Mouse (Mus musculus): ENCODE measurements around the gene Anxa2. TPM values are rescaled to one million over a fixed set of nuclear protein-coding genes. Genes with fewer than 3 reads are reported as not detected.

Gene Anxa2
- total RNA-seq, 2 experiments from 2014 or later, result 6.1 to 10.9 TPM

- DNase-seq, result no peak
Observed at GRCm38 (mm10) chr9:69458982-69459381, 5.6 kb downstream of the Anxa2 start.

DNA sequence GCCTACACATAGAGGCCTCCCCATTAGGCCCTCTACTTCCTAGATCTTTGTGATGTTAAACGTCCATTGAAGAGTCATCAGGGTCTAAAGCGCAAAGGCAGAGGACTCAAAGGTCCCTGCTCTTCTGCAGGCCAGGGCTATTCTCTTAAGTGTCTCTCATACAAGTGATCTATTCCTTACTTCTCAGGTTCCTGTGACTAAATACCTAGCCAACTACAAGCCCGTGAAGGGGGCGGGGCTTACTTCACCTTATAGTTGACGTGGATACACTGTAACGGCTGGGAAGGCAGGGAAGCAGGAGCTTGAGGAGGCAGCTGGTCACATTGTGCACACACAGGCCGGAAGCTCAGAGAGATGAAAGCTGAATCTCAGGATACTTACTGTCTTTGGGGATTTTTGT lies 6.5 kb downstream of the Anxa2 start:
- no peak for DNase-seq

DNA sequence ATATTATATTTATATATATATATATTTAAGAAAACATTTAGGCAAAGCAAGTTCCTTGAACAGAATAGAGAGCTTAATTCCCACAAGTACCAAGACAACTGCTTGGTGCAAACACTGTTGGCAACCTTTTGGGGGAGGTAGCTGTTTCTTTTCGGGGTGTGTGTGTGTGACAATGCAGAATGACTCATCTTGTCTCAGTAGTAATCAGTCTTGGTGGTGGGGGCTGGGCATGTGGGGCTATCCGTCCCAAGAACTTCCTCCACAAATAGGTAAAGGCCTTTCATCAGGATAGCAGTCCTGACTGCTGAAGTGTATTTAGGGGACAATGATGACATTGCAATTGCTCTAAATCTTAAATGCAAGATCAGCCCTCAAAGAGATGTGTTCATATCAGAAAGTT lies 9.6 kb downstream of the Anxa2 start:
- no peak for DNase-seq

DNA sequence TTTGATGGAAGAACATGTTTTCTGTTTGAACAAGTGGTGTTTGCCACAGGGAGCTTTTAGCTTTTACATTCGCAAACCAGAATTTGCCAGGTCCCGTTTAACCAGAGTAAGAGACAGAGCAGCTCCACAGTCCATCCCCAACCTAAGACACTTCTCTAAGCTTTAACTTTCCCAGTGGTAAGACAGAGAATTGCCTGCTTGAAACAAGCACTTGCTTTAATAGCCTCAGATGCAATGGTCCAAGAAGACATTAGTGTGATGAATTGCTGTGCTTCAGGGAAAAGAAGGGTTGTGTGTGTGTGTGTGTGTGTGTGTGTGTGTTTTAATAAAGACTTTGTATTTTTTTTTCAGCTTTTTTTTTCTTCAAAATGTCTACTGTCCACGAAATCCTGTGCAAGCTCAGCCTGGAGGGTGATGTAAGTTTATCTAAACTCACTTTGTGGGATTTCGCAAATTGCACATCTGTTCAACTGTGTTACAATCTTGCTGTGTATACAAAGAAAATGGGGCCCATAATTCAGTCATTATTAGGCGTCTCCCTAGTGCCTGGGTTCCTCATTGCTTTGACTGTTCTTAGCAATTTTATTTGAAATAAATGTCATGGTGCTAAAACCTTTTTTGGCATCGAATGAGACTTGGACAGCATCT lies 10.8 kb downstream of the Anxa2 start:
- no peak for DNase-seq

- DNase-seq, result no peak
Observed at GRCm38 (mm10) chr9:69466098-69466497, 12.7 kb downstream of the Anxa2 start.

DNA sequence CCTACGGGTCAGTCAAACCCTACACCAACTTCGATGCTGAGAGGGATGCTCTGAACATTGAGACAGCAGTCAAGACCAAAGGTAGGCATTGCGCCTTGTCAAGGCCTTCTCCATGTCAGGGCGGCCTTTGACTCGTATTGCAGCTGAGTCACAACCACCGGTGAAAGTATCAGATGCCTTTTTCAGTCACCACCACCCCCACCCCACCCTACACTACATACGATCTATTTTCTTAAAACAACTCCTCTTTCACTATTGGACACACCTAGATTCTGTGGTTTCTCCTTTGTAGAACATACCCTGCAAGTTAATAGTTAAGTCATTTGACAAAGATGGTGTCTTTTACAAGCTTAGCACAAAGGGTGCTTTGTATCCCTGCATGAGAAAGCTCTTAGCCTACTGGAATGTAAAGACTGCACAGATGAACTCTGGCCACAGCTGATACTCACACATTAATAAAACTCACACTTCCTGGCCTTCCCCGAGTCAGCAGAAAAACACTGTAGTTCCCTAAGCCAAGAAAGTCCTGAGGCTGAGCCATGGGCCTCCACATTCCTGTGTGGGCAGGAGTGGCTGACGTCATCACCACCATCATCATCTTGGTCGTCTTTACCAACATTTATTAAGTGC lies 14.0 kb downstream of the Anxa2 start:
- no peak for DNase-seq

- DNase-seq, result no peak
Observed at GRCm38 (mm10) chr9:69468991-69469390, 15.6 kb downstream of the Anxa2 start.

DNA sequence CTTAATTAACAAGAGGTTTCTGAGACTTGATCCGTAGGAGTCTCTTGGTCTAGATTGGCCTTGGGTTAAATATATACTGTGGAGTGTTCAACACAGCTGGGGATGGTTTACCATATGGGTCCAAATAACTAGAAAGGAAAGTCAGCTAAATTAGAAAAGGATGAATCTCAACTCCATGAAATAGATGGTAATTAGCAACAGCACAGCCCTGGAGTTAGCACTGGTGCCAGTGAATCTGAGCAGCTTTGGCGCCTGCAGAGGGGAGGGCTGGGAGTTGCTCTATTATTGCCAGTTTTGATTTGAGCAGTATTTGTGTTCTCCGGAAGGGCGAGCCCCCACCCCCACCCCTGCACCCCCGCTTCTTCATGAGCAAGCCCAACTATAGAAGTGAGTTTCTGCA lies 16.9 kb downstream of the Anxa2 start:
- no peak for DNase-seq

DNA sequence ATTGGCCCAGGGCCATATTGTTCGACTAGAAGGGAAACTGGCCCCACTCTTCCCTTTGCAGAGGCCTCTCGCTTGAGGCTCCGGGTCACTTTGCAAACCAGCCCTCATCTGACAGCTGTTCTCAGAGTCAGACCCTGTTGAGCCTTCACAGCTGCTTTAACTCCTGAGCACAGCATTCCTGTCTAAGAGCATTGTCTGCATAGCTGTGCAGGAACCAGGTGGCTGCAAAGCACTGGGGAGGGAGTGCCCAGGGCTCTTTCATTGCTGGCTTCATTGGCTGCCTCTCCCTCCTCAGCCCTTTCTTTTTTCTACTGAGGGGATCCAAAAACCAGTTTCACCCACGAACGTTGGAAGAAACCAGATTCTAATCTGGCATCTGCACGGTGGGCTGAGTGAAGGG lies 17.5 kb downstream of the Anxa2 start:
- DNase-seq, result no peak

GRCm38 (mm10) chr9:69472724-69473123 lies 19.3 kb downstream of the Anxa2 start:
- no peak for DNase-seq

- no peak for DNase-seq
Observed at GRCm38 (mm10) chr9:69475873-69476272, 22.5 kb downstream of the Anxa2 start.

DNA sequence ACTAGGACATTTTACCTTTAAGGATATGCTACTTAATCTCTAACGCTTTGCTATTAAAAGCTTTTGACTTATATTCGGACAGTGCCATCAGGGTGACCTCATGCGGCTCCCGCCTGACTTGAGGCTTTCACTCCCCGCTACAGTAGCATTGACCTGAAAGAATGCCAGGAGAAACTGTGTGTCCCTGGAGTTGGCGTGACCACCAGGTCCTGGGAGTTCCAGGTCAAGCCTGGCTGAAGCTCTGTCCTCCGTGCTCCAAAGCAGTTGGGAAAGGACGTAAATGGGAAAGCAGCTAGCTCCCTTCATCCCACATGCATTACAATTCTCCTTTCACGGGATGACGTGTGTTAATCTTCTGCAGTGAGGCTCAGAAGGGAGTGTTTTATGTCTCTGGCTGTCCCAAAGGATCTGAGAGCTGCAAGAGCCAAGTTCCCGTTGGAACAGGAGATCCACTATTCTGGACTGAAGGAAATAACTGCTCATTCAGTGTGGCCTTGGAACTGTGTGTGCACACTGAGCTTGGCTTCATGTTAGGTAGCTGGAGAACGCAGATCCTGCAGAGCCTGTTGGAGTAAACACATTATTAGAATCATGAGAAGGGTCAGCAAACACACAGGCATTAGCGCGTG lies 23.9 kb downstream of the Anxa2 start:
- DNase-seq, result no peak

GRCm38 (mm10) chr9:69477824-69478222 lies 24.4 kb downstream of the Anxa2 start:
- DNase-seq, result no peak

- peak; percentile 63 to 81 for DNase-seq
Observed at GRCm38 (mm10) chr9:69480344-69480743, 26.9 kb downstream of the Anxa2 start.

DNA sequence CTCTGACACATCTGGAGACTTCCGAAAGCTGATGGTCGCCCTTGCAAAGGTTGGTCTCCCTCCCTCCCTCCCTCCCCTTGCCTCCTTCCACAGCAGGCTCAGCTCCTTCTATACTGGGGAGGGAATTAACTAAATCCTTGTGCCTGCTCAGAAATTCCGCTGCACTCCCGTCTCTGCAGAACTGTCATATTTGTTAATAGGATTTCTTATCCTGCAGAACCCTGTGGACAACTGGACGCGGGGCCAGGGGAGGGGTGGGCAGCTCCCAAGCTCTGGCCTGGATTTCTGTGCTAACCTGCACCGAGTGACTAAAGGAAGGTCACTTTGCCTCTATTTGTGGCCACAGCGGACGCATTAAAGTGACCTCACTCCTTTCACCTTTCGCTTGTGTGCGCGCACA lies 30.4 kb downstream of the Anxa2 start:
- DNase-seq, result no peak

GRCm38 (mm10) chr9:69486140-69486539 lies 32.7 kb downstream of the Anxa2 start:
- no peak for DNase-seq

GRCm38 (mm10) chr9:69488510-69488909 lies 35.1 kb downstream of the Anxa2 start:
- no peak for DNase-seq

DNA sequence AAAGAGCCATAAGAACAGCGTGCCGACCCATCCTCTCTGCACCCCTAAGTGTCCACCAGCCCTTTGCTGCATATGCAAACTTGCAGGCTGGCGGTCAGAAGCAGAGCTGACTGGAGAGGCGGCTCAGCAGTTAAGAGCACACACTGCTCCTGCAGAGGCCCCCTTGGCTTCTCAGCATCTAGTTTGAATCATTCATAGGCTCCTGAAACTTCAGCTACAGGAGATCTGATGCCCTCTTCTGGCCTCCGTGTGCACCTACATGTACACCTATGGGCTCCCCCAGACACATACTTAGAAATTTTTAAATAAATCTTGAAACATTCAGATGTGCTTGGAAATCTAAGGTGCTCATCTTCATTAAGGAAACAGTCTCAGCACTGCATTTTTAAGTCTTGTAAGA lies 35.6 kb downstream of the Anxa2 start:
- no peak for DNase-seq

DNA sequence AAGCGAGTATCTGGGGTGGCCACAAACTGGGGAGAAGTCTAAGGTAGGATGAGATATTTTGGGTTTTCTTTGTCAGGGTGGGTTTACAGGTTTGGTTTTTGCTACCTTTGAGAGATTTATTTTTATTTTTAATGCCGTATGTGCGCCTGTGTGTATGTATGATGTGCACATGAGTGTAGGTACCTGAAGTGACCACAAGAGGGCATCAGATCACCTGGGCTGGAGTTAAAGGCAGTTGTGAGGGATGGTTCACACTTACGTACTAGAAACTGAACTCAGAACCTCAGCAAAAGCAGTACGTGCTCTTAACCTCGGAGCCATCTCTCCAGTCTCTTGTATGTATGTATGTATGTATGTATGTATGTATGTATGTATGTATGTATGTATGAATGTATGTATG lies 39.4 kb downstream of the Anxa2 start:
- DNase-seq, result no peak

DNA sequence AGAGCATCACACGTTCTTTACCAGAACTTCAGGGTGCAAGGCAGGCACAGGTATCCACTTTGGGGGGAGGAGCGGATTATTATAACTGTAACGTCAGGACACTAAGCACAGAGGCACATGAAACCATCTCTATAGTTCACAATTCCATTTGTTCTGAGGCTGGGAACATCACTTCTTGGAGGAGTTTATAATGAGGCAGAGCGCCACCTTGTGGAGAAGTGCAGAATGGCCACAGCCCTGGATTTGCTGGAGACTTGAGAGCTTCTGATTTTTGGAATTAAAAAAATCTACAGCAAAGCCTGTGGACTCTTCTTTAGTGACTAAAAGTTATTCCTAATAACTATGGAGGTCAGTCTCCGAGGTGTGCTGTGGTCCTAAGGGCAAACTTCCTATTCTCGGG lies 49.1 kb downstream of the Anxa2 start:
- DNase-seq, result peak; percentile 54 to 58

GRCm38 (mm10) chr9:69505611-69506010 lies 52.2 kb downstream of the Anxa2 start:
- no peak for DNase-seq

GRCm38 (mm10) chr9:69507206-69507605 lies 53.8 kb downstream of the Anxa2 start:
- no peak for DNase-seq

GRCm38 (mm10) chr9:69508016-69508415 lies 54.6 kb downstream of the Anxa2 start:
- no peak for DNase-seq
